Mouse (Mus musculus) lung, postnatal 25 days (tissue): ENCODE results near the gene Pfdn2.

Experiments
- DNase-seq: peaks from one replicate; pipeline ENCODE4 v3.0.0; 2022; ENCODE audit warnings: low spot score

The Pfdn2 gene

GRCm38 (mm10) chr1:171407263-171407662 is 61.8 kb downstream of the Pfdn2 start:
- no peak for DNase-seq
